Mouse (Mus musculus): ENCODE measurements around the gene Glyatl3.

DNA sequence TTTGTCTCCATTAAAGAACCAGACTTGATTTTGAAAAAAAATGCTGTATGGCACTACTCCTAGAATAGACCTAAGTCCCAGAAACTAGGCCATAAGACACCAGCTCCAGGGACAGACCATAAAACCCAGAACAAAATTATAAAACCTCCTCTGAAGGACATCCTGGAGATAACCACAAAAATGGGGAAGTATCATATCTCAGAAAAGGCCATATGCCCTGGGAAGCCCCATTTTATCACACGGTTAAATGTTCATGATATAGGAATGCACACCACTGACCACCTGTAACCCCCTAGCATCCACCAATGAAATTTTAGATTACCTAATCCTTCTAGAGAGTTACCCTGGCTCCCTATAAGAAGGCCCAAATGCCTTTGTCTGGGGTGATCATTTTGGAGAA lies 38.6 kb downstream of the Glyatl3 start:
- TF ChIP-seq CTCF (IDR thresholded peaks at IDR 0.05; ENCODE audit: control insufficient read depth, insufficient read depth, low read length) = no peak
- no peak for TF ChIP-seq POLR2A (IDR thresholded peaks at IDR 0.05; ENCODE audit: borderline replicate concordance, control insufficient read depth, low read depth, low read length)

All from bone marrow, adult 2 months (tissue).